Mouse (Mus musculus) C2C12 (cell line): Measurements from ENCODE around the gene Fasl. TPM values are rescaled to one million over a fixed set of nuclear protein-coding genes. Genes with fewer than 3 reads are reported as not detected.

Experiments
- H3K27me3 ChIP-seq: one replicate; pipeline ENCODE4 v1.6.1; 2011; ENCODE audit not compliant: control insufficient read depth, insufficient read depth, insufficient read length
- H3K36me3 ChIP-seq: one replicate; pipeline ENCODE4 v1.6.1; 2011; ENCODE audit not compliant: control insufficient read depth, insufficient read depth
- H3K4me3 ChIP-seq: one replicate; pipeline ENCODE4 v1.5.1; 2011; ENCODE audit warnings: mild to moderate bottlenecking, control low read depth; ENCODE audit not compliant: poor library complexity, insufficient read depth, severe bottlenecking
- H3K79me2 ChIP-seq: one replicate; pipeline ENCODE4 v1.6.1; 2011; ENCODE audit not compliant: control insufficient read depth, insufficient read depth
- H3K79me3 ChIP-seq: one replicate; pipeline ENCODE4 v1.6.1; 2011; ENCODE audit warnings: low read depth, control low read depth
- H3ac ChIP-seq: one replicate; pipeline ENCODE3; 2011; ENCODE audit warnings: low read depth; ENCODE audit not compliant: control insufficient read depth, insufficient read length
- CEBPB ChIP-seq: IDR thresholded peaks from one replicate; pipeline ENCODE4 v1.6.1; 2011; ENCODE audit warnings: low read depth, mild to moderate bottlenecking, control low read depth, moderate library complexity
- CTCF ChIP-seq: IDR thresholded peaks from one replicate; pipeline ENCODE4 v1.5.1; 2011; ENCODE audit not compliant: control insufficient read depth, insufficient read depth, insufficient read length
- FOSL1 ChIP-seq: IDR thresholded peaks from one replicate; pipeline ENCODE4 v1.8.0; 2011; ENCODE audit warnings: mild to moderate bottlenecking, low read length; ENCODE audit not compliant: poor library complexity, insufficient read depth, severe bottlenecking
- MAX ChIP-seq: IDR thresholded peaks from one replicate; pipeline ENCODE4 v1.6.1; 2011; ENCODE audit warnings: mild to moderate bottlenecking, control low read depth
- MYOD1 ChIP-seq: IDR thresholded peaks from one replicate; pipeline ENCODE4 v1.6.1; 2011; ENCODE audit warnings: low read depth; ENCODE audit not compliant: control insufficient read depth, insufficient read length
- MYOG ChIP-seq: IDR thresholded peaks from one replicate; pipeline ENCODE4 v1.6.1; 2011; ENCODE audit not compliant: control insufficient read depth, insufficient read length; ENCODE audit errors: extremely low read depth
- USF1 ChIP-seq: IDR thresholded peaks from one replicate; pipeline ENCODE4 v1.6.1; 2011; ENCODE audit warnings: low read depth, mild to moderate bottlenecking, control low read depth, moderate library complexity
- polyA plus RNA-seq: library from polyadenylated mRNA; unstranded; fragments of >200 nt; fragmentation: generic; extraction: Trizol; gene quantifications from one replicate; pipeline ENCODE4 v1.2.1, GENCODE M21; 2012; ENCODE audit warnings: missing spikeins

Gene Fasl
- polyA plus RNA-seq, 1 experiment = not detected

GRCm38 (mm10) chr1:161791854-161792686 lies 3.8 kb upstream of the Fasl start:
- H3K79me3 ChIP-seq = no peaks in the 10 kb centered on the region
- TF ChIP-seq MYOD1 (no peak), CEBPB (no peak), FOSL1 (no peak), CTCF (no peak), MAX (no peak), MYOG (no peak), USF1 (no peak)
- no peaks in the 10 kb centered on the region for H3K36me3 ChIP-seq
- H3K27me3 ChIP-seq = peaks cover 3% of the 10 kb centered on the region
- H3ac ChIP-seq = no peak overlapping the region
- H3K4me3 ChIP-seq = no peak overlapping the region
- H3K79me2 ChIP-seq = no peaks in the 10 kb centered on the region

GRCm38 (mm10) chr1:161782725-161783124 lies 5.6 kb downstream of the Fasl start:
- Histone ChIP-seq H3K79me2 (no peaks in the 10 kb centered on the region), H3K4me3 (no peak overlapping the region), H3K27me3 (peaks cover 1% of the 10 kb centered on the region), H3ac (no peak overlapping the region), H3K79me3 (no peaks in the 10 kb centered on the region), H3K36me3 (no peaks in the 10 kb centered on the region)
- TF ChIP-seq FOSL1 (no peak), MYOD1 (no peak), CTCF (no peak), MAX (no peak), MYOG (no peak), USF1 (no peak), CEBPB (no peak)

GRCm38 (mm10) chr1:161781594-161781993 lies 6.7 kb downstream of the Fasl start:
- no peaks in the 10 kb centered on the region for H3K36me3 ChIP-seq
- H3K4me3 ChIP-seq = no peak overlapping the region

GRCm38 (mm10) chr1:161779057-161779456 lies 9.2 kb downstream of the Fasl start:
- Histone ChIP-seq H3K79me2 (no peaks in the 10 kb centered on the region), H3K79me3 (no peaks in the 10 kb centered on the region), H3K4me3 (no peak overlapping the region), H3ac (no peak overlapping the region), H3K27me3 (peaks cover 3% of the 10 kb centered on the region), H3K36me3 (no peaks in the 10 kb centered on the region)
- no peak for TF ChIP-seq MAX
- no peak for TF ChIP-seq USF1
- no peak for TF ChIP-seq MYOG
- no peak for TF ChIP-seq FOSL1
- TF ChIP-seq MYOD1 = no peak
- TF ChIP-seq CEBPB = no peak
- TF ChIP-seq CTCF = no peak

More at GRCm38 (mm10) chr1:161781594-161781993, 6.7 kb downstream of the Fasl start:
- Histone ChIP-seq H3K79me3 (no peaks in the 10 kb centered on the region), H3ac (no peak overlapping the region), H3K27me3 (no peaks in the 10 kb centered on the region), H3K79me2 (no peaks in the 10 kb centered on the region)
- TF ChIP-seq CTCF = no peak
- TF ChIP-seq CEBPB = no peak
- no peak for TF ChIP-seq MAX
- no peak for TF ChIP-seq USF1
- TF ChIP-seq MYOG = no peak

GRCm38 (mm10) chr1:161775151-161775550 lies 13.1 kb downstream of the Fasl start:
- no peaks in the 10 kb centered on the region for H3K36me3 ChIP-seq
- H3K79me2 ChIP-seq = no peaks in the 10 kb centered on the region
- H3K4me3 ChIP-seq = no peak overlapping the region
- peaks cover 11% of the 10 kb centered on the region for H3K27me3 ChIP-seq
- H3K79me3 ChIP-seq = no peaks in the 10 kb centered on the region
- TF ChIP-seq MYOG = no peak
- no peak for TF ChIP-seq USF1
- TF ChIP-seq FOSL1 = no peak
- no peak for TF ChIP-seq CTCF
- no peak for TF ChIP-seq MAX
- TF ChIP-seq CEBPB = no peak
- no peak for TF ChIP-seq MYOD1
- no peak overlapping the region for H3ac ChIP-seq

GRCm38 (mm10) chr1:161771293-161771692 lies 17.0 kb downstream of the Fasl start:
- H3K4me3 ChIP-seq = no peak overlapping the region
- peaks cover 11% of the 10 kb centered on the region for H3K27me3 ChIP-seq
- no peaks in the 10 kb centered on the region for H3K79me3 ChIP-seq
- TF ChIP-seq CTCF (no peak), MYOG (no peak), MAX (no peak), USF1 (no peak), MYOD1 (no peak), FOSL1 (no peak), CEBPB (no peak)
- H3K79me2 ChIP-seq = no peaks in the 10 kb centered on the region
- no peak overlapping the region for H3ac ChIP-seq
- no peaks in the 10 kb centered on the region for H3K36me3 ChIP-seq
